Mouse (Mus musculus) bone marrow macrophage, adult 2 months (primary cell): ENCODE results near the gene Pigu.

ENCODE experiments used
- CTCF ChIP-seq: IDR thresholded peaks from 2 replicates; pipeline ENCODE4 v1.5.1; 2012; ENCODE audit warnings: low read depth, mild to moderate bottlenecking, low read length, moderate library complexity
- POLR2A ChIP-seq: IDR thresholded peaks from 2 replicates; pipeline ENCODE4 v1.6.1; 2012; ENCODE audit warnings: mild to moderate bottlenecking, low read depth, low read length, borderline replicate concordance

- no peak for TF ChIP-seq CTCF
- TF ChIP-seq POLR2A = no peak
These were observed 10.5 kb upstream of the Pigu start for GRCm38 (mm10) chr2:155367635-155368284.
